Mouse (Mus musculus) urinary bladder, postnatal 4 days (tissue): ENCODE measurements around the gene Cd320.
"Not testable (repeated sequence)": the region's sequence is repeated elsewhere in the genome, so short reads cannot be mapped to it uniquely, and the experiment has no call there.

ENCODE experiments used
- DNase-seq, 2 experiments: peaks; one replicate each; pipeline ENCODE4 v3.0.0; 2021 to 2022; ENCODE audit warnings: low spot score in 2 of 2

Gene Cd320

GRCm38 (mm10) chr17:33898193-33898592, 55.3 kb downstream of the Cd320 start:
- not testable (repeated sequence) for DNase-seq
